Mouse (Mus musculus) lung, embryonic 14.5 days (tissue): ENCODE measurements at regions not wholly inside any gene's neighbourhood (a gene's known extent, or its start where the extent isn't known, plus 50 kb on each side); places are given as distances from the start of the nearest gene placed in this dataset.

ENCODE experiments used
- ATAC-seq: fragments of 200-750 bp; cut with Nextera tagmentation; 2 replicates; pipeline ENCODE4 v1.8.0; 2017; ENCODE audit warnings: mild to moderate bottlenecking, moderate TSS enrichment, moderate library complexity; ENCODE audit not compliant: insufficient read depth
- DNase-seq: peaks from one replicate; pipeline ENCODE4 v3.0.0-alpha.2; 2015
- H3K27ac ChIP-seq: fragments of 300-500 bp; sonication (generic); 2 replicates; pipeline ENCODE4 v1.5.1; 2014; ENCODE audit warnings: low read depth, mild to moderate bottlenecking, moderate library complexity
- H3K27me3 ChIP-seq: fragments of 300-500 bp; sonication (generic); 2 replicates; pipeline ENCODE4 v1.6.1; 2014; ENCODE audit warnings: low read length, control low read depth; ENCODE audit not compliant: insufficient read depth
- H3K36me3 ChIP-seq: fragments of 300-500 bp; sonication (generic); 2 replicates; pipeline ENCODE4 v1.6.1; 2014; ENCODE audit warnings: control low read depth; ENCODE audit not compliant: insufficient read depth
- H3K4me1 ChIP-seq: fragments of 300-500 bp; sonication (generic); 2 replicates; pipeline ENCODE4 v1.6.1; 2014; ENCODE audit warnings: antibody characterized with exemption, control low read depth; ENCODE audit not compliant: insufficient read depth
- H3K4me2 ChIP-seq: fragments of 300-500 bp; sonication (generic); 2 replicates; pipeline ENCODE4 v1.6.1; 2014; ENCODE audit warnings: mild to moderate bottlenecking
- H3K4me3 ChIP-seq: fragments of 300-500 bp; sonication (generic); 2 replicates; pipeline ENCODE4 v1.5.1; 2014; ENCODE audit warnings: low read depth, low read length
- H3K9ac ChIP-seq: fragments of 300-500 bp; sonication (generic); 2 replicates; pipeline ENCODE4 v1.6.1; 2014
- H3K9me3 ChIP-seq: fragments of 300-500 bp; sonication (generic); 2 replicates; pipeline ENCODE4 v1.6.1; 2016; ENCODE audit warnings: low read depth, low read length, control low read depth
- CTCF ChIP-seq: IDR thresholded peaks from 2 replicates; pipeline ENCODE4 v1.5.1; 2016; ENCODE audit warnings: antibody characterized with exemption, low read depth
- WGBS: fragments of 180-500 bp; shearing (Covaris S2); extraction: QIAGEN DNeasy Blood & Tissue Kit; methylation state at CpG from one replicate; pipeline ENCODE4 v1.1.7; 2014; 5-methylcytosine and 5-hydroxymethylcytosine counted together

GRCm38 (mm10) chr13:35175587-35175986, 148.7 kb upstream of the Eci2 start:
- no peaks in the 10 kb centered on the region for H3K9me3 ChIP-seq
- H3K27me3 ChIP-seq = no peaks in the 10 kb centered on the region
- no peak overlapping the region for H3K4me2 ChIP-seq
- H3K27ac ChIP-seq = no peak overlapping the region
- DNase-seq (no peak), ATAC-seq (no peak)
- 69% methylated on average over 1 of the region's 1 CpGs for WGBS
- no peaks in the 10 kb centered on the region for H3K36me3 ChIP-seq
- no peaks in the 10 kb centered on the region for H3K4me1 ChIP-seq
- H3K4me3 ChIP-seq = no peak overlapping the region
- no peak overlapping the region for H3K9ac ChIP-seq
- no peak for TF ChIP-seq CTCF

- H3K9me3 ChIP-seq = no peaks in the 10 kb centered on the region
- no peaks in the 10 kb centered on the region for H3K36me3 ChIP-seq
- no peak for TF ChIP-seq CTCF
- no peak overlapping the region for H3K4me3 ChIP-seq
- H3K4me2 ChIP-seq = no peak overlapping the region
- no peak overlapping the region for H3K27ac ChIP-seq
- H3K9ac ChIP-seq = no peak overlapping the region
- DNase-seq = no peak
- no peak for ATAC-seq
- 42% methylated on average over 2 of the region's 2 CpGs for WGBS
- H3K27me3 ChIP-seq = no peaks in the 10 kb centered on the region
- no peaks in the 10 kb centered on the region for H3K4me1 ChIP-seq
Observed at GRCm38 (mm10) chr13:35177305-35177704, 150.4 kb upstream of the Eci2 start.

- peak; percentile 74 for DNase-seq
- Histone ChIP-seq H3K4me3 (no peak overlapping the region), H3K9me3 (no peaks in the 10 kb centered on the region), H3K4me2 (peak overlapping the region; percentile 32; the same call in 1 of the 2 replicates), H3K4me1 (peaks cover 5% of the 10 kb centered on the region; the same call in 1 of the 2 replicates), H3K9ac (no peak overlapping the region), H3K27me3 (no peaks in the 10 kb centered on the region), H3K36me3 (no peaks in the 10 kb centered on the region), H3K27ac (peak overlapping the region; percentile 34; the same call in 1 of the 2 replicates)
- WGBS = 13% methylated on average over 16 of the region's 16 CpGs
- peak; percentile 27 for TF ChIP-seq CTCF
- peak; percentile 88 for ATAC-seq
Observed at GRCm38 (mm10) chr13:35189028-35189711, 162.3 kb upstream of the Eci2 start.

- H3K4me2 ChIP-seq = no peak overlapping the region
- no peak overlapping the region for H3K4me3 ChIP-seq
- H3K9ac ChIP-seq = no peak overlapping the region
- WGBS = 65% methylated on average over 1 of the region's 1 CpGs
- no peaks in the 10 kb centered on the region for H3K9me3 ChIP-seq
- no peak overlapping the region for H3K27ac ChIP-seq
- no peaks in the 10 kb centered on the region for H3K27me3 ChIP-seq
- no peaks in the 10 kb centered on the region for H3K4me1 ChIP-seq
- no peaks in the 10 kb centered on the region for H3K36me3 ChIP-seq
- no peak for DNase-seq
- no peak for TF ChIP-seq CTCF
- no peak for ATAC-seq
Observed at GRCm38 (mm10) chr13:35202069-35202468, 175.2 kb upstream of the Eci2 start.

- H3K27me3 ChIP-seq = no peaks in the 10 kb centered on the region
- no peaks in the 10 kb centered on the region for H3K4me1 ChIP-seq
- no peak for TF ChIP-seq CTCF
- H3K9ac ChIP-seq = no peak overlapping the region
- no peak overlapping the region for H3K4me3 ChIP-seq
- DNase-seq = no peak
- WGBS = 72% methylated on average over 3 of the region's 3 CpGs
- no peaks in the 10 kb centered on the region for H3K36me3 ChIP-seq
- H3K4me2 ChIP-seq = no peak overlapping the region
- no peak for ATAC-seq
- no peaks in the 10 kb centered on the region for H3K9me3 ChIP-seq
- no peak overlapping the region for H3K27ac ChIP-seq
Observed at GRCm38 (mm10) chr13:35208319-35208718, 181.4 kb upstream of the Eci2 start.

- H3K36me3 ChIP-seq = no peaks in the 10 kb centered on the region
- ATAC-seq (no peak), DNase-seq (no peak)
- no peaks in the 10 kb centered on the region for H3K9me3 ChIP-seq
- H3K9ac ChIP-seq = no peak overlapping the region
- H3K4me2 ChIP-seq = no peak overlapping the region
- no peak overlapping the region for H3K4me3 ChIP-seq
- 51% methylated on average over 4 of the region's 4 CpGs for WGBS
- no peaks in the 10 kb centered on the region for H3K4me1 ChIP-seq
- no peak overlapping the region for H3K27ac ChIP-seq
- no peak for TF ChIP-seq CTCF
- H3K27me3 ChIP-seq = no peaks in the 10 kb centered on the region
Observed at GRCm38 (mm10) chr13:35209551-35209950, 182.7 kb upstream of the Eci2 start.

- Histone ChIP-seq H3K4me1 (no peaks in the 10 kb centered on the region), H3K4me2 (no peak overlapping the region), H3K27me3 (no peaks in the 10 kb centered on the region), H3K27ac (no peak overlapping the region), H3K9ac (no peak overlapping the region), H3K36me3 (no peaks in the 10 kb centered on the region), H3K4me3 (no peak overlapping the region), H3K9me3 (no peaks in the 10 kb centered on the region)
- DNase-seq (no peak), ATAC-seq (no peak)
- 89% methylated on average over 9 of the region's 9 CpGs for WGBS
- no peak for TF ChIP-seq CTCF
Observed at GRCm38 (mm10) chr13:35211834-35212233, 184.9 kb upstream of the Eci2 start.
